Mouse (Mus musculus) CH12.LX (cell line): ENCODE results near the gene Tmem131l. TPM values are rescaled to one million over a fixed set of nuclear protein-coding genes. Genes with fewer than 3 reads are reported as not detected.

ENCODE experiments used
- polyA plus RNA-seq: library from polyadenylated mRNA; unstranded; fragments of >175 nt; gene quantifications from 2 replicates; pipeline ENCODE4 v1.2.1, GENCODE M21; 2012; ENCODE audit warnings: low read depth; ENCODE audit not compliant: insufficient read length
- total RNA-seq, 2 experiments: library from RNA; depleted of rRNA; stranded (reverse); fragments of 300-350 nt in 1 of 2; fragments of >200 nt in 1 of 2; gene quantifications; 2 replicates each; pipeline ENCODE4 v1.2.3; 2012 to 2014

Gene Tmem131l
- total and polyA plus RNA-seq, 3 experiments, result 32.7 to 89.7 (median 37.1) TPM

Other genes starting within 250 kb of the Tmem131l start
- gene Tlr2, start 198.4 kb downstream of the Tmem131l start, total RNA-seq (2012; rRNA removed), result 8.4 and 8.8 TPM in 2 replicates
- 19.9 and 21.5 TPM in 2 replicates for gene Tlr2, start 198.4 kb downstream of the Tmem131l start, total RNA-seq (2014; rRNA removed)
- gene Tlr2, start 198.4 kb downstream of the Tmem131l start, polyA plus RNA-seq, result 19.3 and 19.6 TPM in 2 replicates
- 13.4 and 14.2 TPM in 2 replicates for gene Mnd1, start 115.6 kb upstream of the Tmem131l start, total RNA-seq (2012; rRNA removed)
- 23.1 and 24.4 TPM in 2 replicates for gene Mnd1, start 115.6 kb upstream of the Tmem131l start, total RNA-seq (2014; rRNA removed)
- 19.0 and 24.0 TPM in 2 replicates for gene Mnd1, start 115.6 kb upstream of the Tmem131l start, polyA plus RNA-seq
- gene Gm6525, start 133.9 kb upstream of the Tmem131l start, total RNA-seq (2012; rRNA removed), result 0.17 and 0.21 TPM in 2 replicates
- 0.31 and 0.41 TPM in 2 replicates for gene Gm6525, start 133.9 kb upstream of the Tmem131l start, total RNA-seq (2014; rRNA removed)
- gene Gm6525, start 133.9 kb upstream of the Tmem131l start, polyA plus RNA-seq, result 0.34 and 0.71 TPM in 2 replicates